Mouse (Mus musculus) heart, embryonic 14.5 days (tissue): ENCODE measurements around the gene Tcf20. TPM values are rescaled to one million over a fixed set of nuclear protein-coding genes. Genes with fewer than 3 reads are reported as not detected.

ENCODE experiments used
- ATAC-seq: fragments of 200-750 bp; cut with Nextera tagmentation; 2 replicates; pipeline ENCODE4 v1.8.0; 2017; ENCODE audit warnings: low read depth, moderate TSS enrichment; ENCODE audit not compliant: insufficient number of reproducible peaks, insufficient read depth, low FRiP score
- H3K27ac ChIP-seq, 2 experiments: fragments of 200-500 bp in 1 of 2; fragments of 300-500 bp in 1 of 2; sonication (generic) in 1 of 2; replicated peaks in 1 of 2; 2 replicates each; pipeline ENCODE4 v1.5.1; 2012 to 2014; ENCODE audit warnings: low read depth in 2 of 2, low read length in 2 of 2, control low read depth in 1 of 2, mild to moderate bottlenecking in 1 of 2, mixed read lengths in 1 of 2; ENCODE audit not compliant: control insufficient read depth in 1 of 2, insufficient read depth in 1 of 2
- H3K27me3 ChIP-seq: fragments of 300-500 bp; sonication (generic); 2 replicates; pipeline ENCODE4 v1.6.1; 2014; ENCODE audit warnings: mild to moderate bottlenecking, low read length, control low read depth; ENCODE audit not compliant: control insufficient read depth, insufficient read depth
- H3K36me3 ChIP-seq: fragments of 300-500 bp; sonication (generic); 2 replicates; pipeline ENCODE4 v1.6.1; 2014; ENCODE audit warnings: mild to moderate bottlenecking, control low read depth, low read length, mixed read lengths; ENCODE audit not compliant: control insufficient read depth, insufficient read depth
- H3K4me1 ChIP-seq, 2 experiments: fragments of 200-500 bp in 1 of 2; fragments of 300-500 bp in 1 of 2; sonication (generic) in 1 of 2; 2 replicates each; pipeline ENCODE4 v1.6.1; 2012 to 2014; ENCODE audit warnings: low read length in 2 of 2, control low read depth in 1 of 2, mixed read lengths in 1 of 2; ENCODE audit not compliant: control insufficient read depth in 2 of 2, insufficient read depth in 2 of 2
- H3K4me2 ChIP-seq: fragments of 300-500 bp; sonication (generic); 2 replicates; pipeline ENCODE4 v1.6.1; 2014; ENCODE audit warnings: mild to moderate bottlenecking, low read length
- H3K4me3 ChIP-seq, 2 experiments: fragments of 200-500 bp in 1 of 2; fragments of 300-500 bp in 1 of 2; sonication (generic) in 1 of 2; 2 replicates each; pipeline ENCODE4 v1.5.1; 2012 to 2014; ENCODE audit warnings: low read length in 2 of 2, mild to moderate bottlenecking in 2 of 2, control low read depth in 1 of 2, low read depth in 1 of 2, moderate library complexity in 1 of 2; ENCODE audit not compliant: control insufficient read depth in 1 of 2, insufficient read depth in 1 of 2
- H3K9ac ChIP-seq: fragments of 300-500 bp; sonication (generic); 2 replicates; pipeline ENCODE4 v1.6.1; 2014; ENCODE audit warnings: mild to moderate bottlenecking, low read length
- H3K9me3 ChIP-seq: fragments of 300-500 bp; sonication (generic); 2 replicates; pipeline ENCODE4 v1.6.1; 2016; ENCODE audit warnings: low read length, control low read depth; ENCODE audit not compliant: control insufficient read depth
- WGBS: fragments of 180-500 bp; shearing (Covaris S2); extraction: QIAGEN DNeasy Blood & Tissue Kit; methylation state at CpG from one replicate; pipeline ENCODE4 v1.1.7; 2014; 5-methylcytosine and 5-hydroxymethylcytosine counted together
- polyA plus RNA-seq: library from polyadenylated mRNA; unstranded; fragments of >200 nt; fragmentation: Nextera tagmentation; extraction: Ambion mirVana; gene quantifications from 2 replicates; pipeline ENCODE4 v1.2.1, GENCODE M21; 2014

Gene Tcf20
- polyA plus RNA-seq, 1 experiment from 2014 or later, result 7.2 TPM

DNA sequence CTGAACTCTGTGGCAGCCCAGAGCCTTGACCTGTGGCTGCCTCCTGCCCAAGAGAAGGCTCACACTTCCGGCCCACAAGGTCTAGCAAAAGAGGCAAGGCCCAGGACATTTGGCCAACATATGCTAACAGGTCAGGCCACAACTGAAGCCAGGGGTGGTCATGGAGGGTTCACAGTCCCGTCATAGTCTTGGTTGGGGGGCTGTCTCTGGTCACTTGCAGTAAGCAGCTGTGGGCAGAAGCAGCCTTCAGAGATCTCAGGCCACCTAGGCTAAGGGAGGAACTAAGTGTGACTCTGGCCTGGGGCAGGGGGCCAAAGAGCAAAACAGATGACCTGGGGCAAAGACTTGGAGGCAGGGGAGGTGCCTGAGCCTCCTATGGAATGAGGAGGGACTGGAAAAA, 77.1 kb downstream of the Tcf20 start:
- ATAC-seq, result no peak
- peaks cover 36% of the 10 kb centered on the region for H3K27me3 ChIP-seq
- 87% methylated on average over 2 of the region's 2 CpGs for WGBS

DNA sequence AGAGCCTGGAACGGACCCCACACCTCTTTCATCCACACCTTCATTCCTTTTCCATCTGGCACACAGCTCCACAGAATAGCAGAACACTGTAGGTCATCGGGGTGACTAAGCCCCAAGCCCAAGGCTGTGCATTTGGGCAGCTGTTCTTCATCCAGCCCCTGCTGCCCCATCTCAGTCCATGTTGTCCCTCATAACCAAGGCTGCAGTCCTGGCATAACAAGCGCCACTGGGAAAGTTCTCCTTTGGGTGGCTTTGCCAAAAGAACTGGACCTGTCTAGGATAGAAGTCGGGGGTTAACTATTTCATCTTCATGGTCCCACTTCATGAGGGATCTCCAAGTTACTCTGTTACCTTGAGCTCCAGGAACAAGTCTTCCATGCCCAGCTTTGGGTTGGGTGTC, 77.9 kb downstream of the Tcf20 start:
- H3K27me3 ChIP-seq, result peaks cover 34% of the 10 kb centered on the region
- H3K36me3 ChIP-seq, result no peaks in the 10 kb centered on the region
- H3K4me2 ChIP-seq, result no peak overlapping the region
- H3K27ac ChIP-seq, result no peak overlapping the region
- H3K4me3 ChIP-seq, result no peak overlapping the region
- H3K4me1 ChIP-seq, result peaks cover 12 to 29% of the 10 kb centered on the region in 2 experiments
- H3K9me3 ChIP-seq, result no peaks in the 10 kb centered on the region
- no peak for ATAC-seq
- no peak overlapping the region for H3K9ac ChIP-seq
- 86% methylated on average over 4 of the region's 4 CpGs for WGBS

More for the DNA sequence above, 77.1 kb downstream of the Tcf20 start:
- H3K36me3 ChIP-seq, result no peaks in the 10 kb centered on the region
- H3K9ac ChIP-seq, result no peak overlapping the region
- H3K9me3 ChIP-seq, result no peaks in the 10 kb centered on the region
- H3K4me3 ChIP-seq, result no peak overlapping the region
- peaks cover 12 to 29% of the 10 kb centered on the region in 2 experiments for H3K4me1 ChIP-seq
- H3K27ac ChIP-seq, result no peak overlapping the region
- no peak overlapping the region for H3K4me2 ChIP-seq

DNA sequence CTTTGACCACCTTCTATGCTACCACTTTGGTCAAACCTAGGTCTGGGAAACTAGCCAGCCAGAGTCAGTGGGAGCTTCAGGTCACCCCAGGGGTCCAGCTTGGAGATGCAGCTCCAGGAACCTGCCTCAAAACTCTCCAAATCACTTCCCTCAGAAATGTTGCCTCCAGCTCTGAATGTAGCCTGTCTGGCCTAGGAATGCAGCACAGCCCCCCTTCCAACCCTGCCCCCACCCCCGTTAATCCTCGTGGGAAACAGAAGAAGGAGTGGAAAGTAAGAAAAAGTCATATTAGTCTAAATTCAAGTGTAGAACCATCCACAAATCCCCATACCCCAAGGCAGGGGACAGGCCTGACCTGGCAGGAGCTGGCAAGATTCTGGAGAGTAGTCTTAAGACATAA, 79.2 kb downstream of the Tcf20 start:
- Histone ChIP-seq H3K36me3 (no peaks in the 10 kb centered on the region), H3K4me3 (no peak overlapping the region), H3K27ac (no peak overlapping the region), H3K4me1 (peaks cover 12 to 29% of the 10 kb centered on the region in 2 experiments), H3K27me3 (peaks cover 33% of the 10 kb centered on the region), H3K9me3 (no peaks in the 10 kb centered on the region), H3K4me2 (no peak overlapping the region), H3K9ac (no peak overlapping the region)
- WGBS, result 33% methylated on average over 2 of the region's 2 CpGs
- ATAC-seq, result no peak

DNA sequence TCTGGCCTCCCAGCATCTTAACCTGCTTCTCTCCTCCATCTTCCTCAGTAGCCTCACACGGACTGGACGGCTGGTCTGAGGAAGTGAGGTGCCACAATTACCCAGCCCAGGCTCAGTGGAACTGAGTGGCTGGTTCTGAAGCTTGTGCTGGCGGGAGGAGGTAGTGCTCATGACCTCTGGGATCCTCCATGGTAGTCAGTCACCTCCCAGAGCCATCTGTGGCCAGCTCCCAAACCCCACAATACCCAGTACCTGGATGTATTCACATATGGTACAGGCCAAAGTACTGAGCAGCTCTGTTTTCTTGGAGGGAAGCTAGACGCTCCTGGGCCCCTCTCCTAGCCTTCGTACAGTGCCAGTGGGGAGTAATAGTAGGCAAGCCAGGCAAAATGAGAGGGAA, 80.4 kb downstream of the Tcf20 start:
- Histone ChIP-seq H3K27ac (no peak overlapping the region), H3K9me3 (no peaks in the 10 kb centered on the region), H3K4me3 (no peak overlapping the region), H3K4me1 (peaks cover 12 to 26% of the 10 kb centered on the region in 2 experiments), H3K9ac (no peak overlapping the region), H3K4me2 (no peak overlapping the region), H3K36me3 (no peaks in the 10 kb centered on the region), H3K27me3 (peaks cover 22% of the 10 kb centered on the region)
- no peak for ATAC-seq
- WGBS, result 82% methylated on average over 5 of the region's 5 CpGs

DNA sequence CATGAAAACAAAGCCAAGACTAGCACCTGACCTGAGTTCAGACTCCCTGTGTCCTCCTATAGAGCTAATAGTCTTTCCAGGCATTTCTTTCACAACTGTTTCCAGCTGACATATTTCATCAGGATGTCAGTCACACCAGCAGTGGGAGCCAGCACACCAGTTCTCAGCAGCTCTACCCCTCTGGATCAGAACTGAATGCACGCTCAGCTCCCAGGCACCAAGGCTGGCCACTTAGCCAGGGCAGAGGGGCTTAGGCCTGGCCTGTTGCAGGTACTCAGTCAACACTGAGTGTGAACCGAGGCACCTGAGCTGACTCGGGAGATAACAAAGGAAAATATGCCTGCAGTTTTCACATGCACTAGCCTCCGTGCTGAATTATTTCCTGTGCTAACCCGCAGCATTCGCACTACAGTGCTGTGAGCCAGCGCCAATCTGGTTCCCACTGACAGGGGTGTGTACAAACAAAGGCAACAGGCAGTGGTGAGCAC, 81.1 kb downstream of the Tcf20 start:
- Histone ChIP-seq H3K9me3 (no peaks in the 10 kb centered on the region), H3K27ac (peak overlapping the region in 1 of 2 experiments; percentile 25; a peak in 1 of 4 replicates), H3K4me3 (no peak overlapping the region), H3K4me1 (peaks cover 9 to 24% of the 10 kb centered on the region in 2 experiments), H3K4me2 (no peak overlapping the region), H3K27me3 (peaks cover 16% of the 10 kb centered on the region; the same call in 1 of the 2 replicates), H3K9ac (no peak overlapping the region), H3K36me3 (no peaks in the 10 kb centered on the region)
- 34% methylated on average over 7 of the region's 7 CpGs for WGBS
- peak; percentile 58; the same call in 1 of the 2 replicates for ATAC-seq

DNA sequence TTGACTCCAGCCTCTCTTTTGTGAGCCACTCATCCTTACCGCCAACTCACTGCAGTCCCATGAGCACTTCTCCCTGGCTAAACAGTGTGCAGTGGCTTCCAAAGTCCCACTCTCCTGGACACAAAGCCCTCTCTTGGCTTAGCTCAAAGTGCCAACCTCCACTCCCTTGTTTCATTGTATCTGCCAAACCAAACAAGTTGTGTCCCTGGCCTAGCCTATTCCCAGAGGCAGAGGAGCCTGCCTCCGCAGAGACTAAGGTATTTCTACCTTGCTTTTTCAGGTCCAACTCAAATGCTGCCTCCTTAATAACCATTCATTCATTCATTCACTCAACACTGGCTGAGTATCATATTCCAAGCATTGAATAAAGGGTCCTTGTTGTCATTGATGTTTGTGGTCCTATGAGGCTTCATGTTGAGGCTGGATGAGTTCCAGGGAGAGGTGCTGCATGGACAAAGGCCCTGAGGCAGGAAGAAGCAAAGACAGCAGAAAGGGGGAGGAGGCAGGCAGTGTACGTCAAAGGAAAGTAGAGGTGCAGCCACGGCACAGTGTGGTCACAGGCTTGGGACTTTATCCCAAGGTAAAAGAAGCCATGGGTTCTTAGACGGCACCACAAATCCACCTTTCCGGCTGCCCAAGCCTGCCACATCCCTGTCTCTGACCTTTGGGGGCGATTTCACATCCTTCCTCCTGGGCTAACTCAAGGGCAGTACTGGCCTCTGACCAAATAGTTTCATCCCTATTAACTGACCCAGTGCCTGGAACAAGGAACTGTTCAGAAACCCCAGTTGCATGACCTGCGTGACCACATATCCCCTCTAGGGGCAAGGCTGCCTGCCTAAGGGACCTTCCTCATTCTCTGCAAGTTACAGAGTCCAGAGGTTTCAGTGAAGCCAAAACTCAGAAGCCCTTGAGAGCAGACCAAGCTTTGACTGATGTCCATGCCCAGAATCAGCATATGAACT, 82.0 kb downstream of the Tcf20 start:
- no peaks in the 10 kb centered on the region for H3K9me3 ChIP-seq
- H3K27ac ChIP-seq, result no peak overlapping the region
- no peak overlapping the region for H3K4me2 ChIP-seq
- H3K27me3 ChIP-seq, result peaks cover 8% of the 10 kb centered on the region; the same call in 1 of the 2 replicates
- no peak overlapping the region for H3K4me3 ChIP-seq
- no peak for ATAC-seq
- no peak overlapping the region for H3K9ac ChIP-seq
- peaks cover 13 to 30% of the 10 kb centered on the region in 2 experiments for H3K4me1 ChIP-seq
- 89% methylated on average over 8 of the region's 8 CpGs for WGBS
- no peaks in the 10 kb centered on the region for H3K36me3 ChIP-seq

DNA sequence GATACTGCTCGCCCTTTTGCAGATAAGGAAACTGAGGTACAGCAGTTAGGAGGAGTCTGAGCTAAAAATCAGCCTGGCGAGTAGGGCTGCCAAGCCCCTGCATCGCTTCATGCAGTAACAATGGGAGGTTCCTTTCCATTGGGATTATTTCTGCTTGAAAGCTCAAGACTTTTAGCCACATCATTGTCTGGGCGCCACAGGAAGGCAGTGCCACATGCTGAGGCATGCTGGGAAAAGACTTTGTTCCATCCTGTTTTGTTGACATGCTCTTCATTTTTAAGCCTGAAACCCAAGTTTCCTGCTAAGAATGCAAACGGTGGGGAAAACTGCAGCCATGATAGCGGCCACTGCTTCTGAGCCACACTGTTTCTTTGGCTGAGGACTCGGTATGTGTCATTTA, 83.1 kb downstream of the Tcf20 start:
- H3K27ac ChIP-seq, result no peak overlapping the region
- no peak overlapping the region for H3K4me3 ChIP-seq
- ATAC-seq, result no peak
- H3K4me2 ChIP-seq, result no peak overlapping the region
- no peaks in the 10 kb centered on the region for H3K36me3 ChIP-seq
- no peaks in the 10 kb centered on the region for H3K9me3 ChIP-seq
- no peak overlapping the region for H3K9ac ChIP-seq
- 57% methylated on average over 7 of the region's 7 CpGs for WGBS
- H3K4me1 ChIP-seq, result peaks cover 17 to 39% of the 10 kb centered on the region in 2 experiments
- H3K27me3 ChIP-seq, result 0 out of 2 replicates have a peak, but pooled peaks cover 3% of the 10 kb centered on the region
